Mouse (Mus musculus) lung, postnatal 0 days (tissue): ENCODE results near the gene Ak6. TPM values are rescaled to one million over a fixed set of nuclear protein-coding genes. Genes with fewer than 3 reads are reported as not detected.

Experiments used
- ATAC-seq: fragments of 200-750 bp; cut with Nextera tagmentation; 2 replicates; pipeline ENCODE4 v1.8.0; 2017; ENCODE audit warnings: moderate library complexity
- DNase-seq: peaks from one replicate; pipeline ENCODE4 v3.0.0-alpha.2; 2016; ENCODE audit warnings: low spot score
- H3K27ac ChIP-seq: fragments of 300-500 bp; sonication (generic); 2 replicates; pipeline ENCODE4 v1.5.1; 2014; ENCODE audit warnings: antibody characterized with exemption, mild to moderate bottlenecking, low read length, mixed read lengths
- H3K27me3 ChIP-seq: fragments of 300-500 bp; sonication (generic); replicated peaks from 2 replicates; pipeline ENCODE4 v1.6.1; 2014; ENCODE audit warnings: low read length, mixed read lengths; ENCODE audit not compliant: insufficient read depth
- H3K36me3 ChIP-seq: fragments of 300-500 bp; sonication (generic); 2 replicates; pipeline ENCODE4 v1.6.1; 2014; ENCODE audit warnings: low read length, mixed read lengths; ENCODE audit not compliant: insufficient read depth
- H3K4me1 ChIP-seq: fragments of 300-500 bp; sonication (generic); 2 replicates; pipeline ENCODE4 v1.6.1; 2014; ENCODE audit warnings: antibody characterized with exemption, low read depth, low read length, mixed read lengths; ENCODE audit not compliant: insufficient read depth
- H3K4me2 ChIP-seq: fragments of 300-500 bp; sonication (generic); replicated peaks from 2 replicates; pipeline ENCODE4 v1.6.1; 2014; ENCODE audit warnings: low read depth, mild to moderate bottlenecking, low read length, moderate library complexity, mixed read lengths
- H3K4me3 ChIP-seq: fragments of 300-500 bp; sonication (generic); 2 replicates; pipeline ENCODE4 v1.5.1; 2014; ENCODE audit warnings: low read depth, low read length
- H3K9ac ChIP-seq: fragments of 300-500 bp; sonication (generic); replicated peaks from 2 replicates; pipeline ENCODE4 v1.6.1; 2014; ENCODE audit warnings: low read depth, mild to moderate bottlenecking
- H3K9me3 ChIP-seq: fragments of 300-500 bp; sonication (generic); 2 replicates; pipeline ENCODE4 v1.6.1; 2016; ENCODE audit warnings: low read length, mixed read lengths
- CTCF ChIP-seq: IDR thresholded peaks from 2 replicates; pipeline ENCODE4 v1.5.1; 2016; ENCODE audit warnings: antibody characterized with exemption, mild to moderate bottlenecking
- EP300 ChIP-seq: IDR thresholded peaks from 2 replicates; pipeline ENCODE4 v1.6.1; 2016; ENCODE audit warnings: antibody characterized with exemption, mild to moderate bottlenecking, control low read depth
- WGBS: fragments of 180-500 bp; shearing (Covaris S2); extraction: QIAGEN DNeasy Blood & Tissue Kit; methylation state at CpG from one replicate; pipeline ENCODE4 v1.1.7; 2014; 5-methylcytosine and 5-hydroxymethylcytosine counted together
- polyA plus RNA-seq: library from polyadenylated mRNA; unstranded; fragments of >200 nt; fragmentation: Nextera tagmentation; extraction: Ambion mirVana; gene quantifications from 2 replicates; pipeline ENCODE4 v1.2.1, GENCODE M21; 2015

Gene Ak6
- polyA plus RNA-seq, 1 experiment from 2014 or later: 136 TPM

GRCm38 (mm10) chr13:100607756-100608155 lies 43.0 kb upstream of the Ak6 start:
- H3K36me3 ChIP-seq: no peaks in the 10 kb centered on the region
- no peak overlapping the region for H3K9ac ChIP-seq
- no peak for ATAC-seq

GRCm38 (mm10) chr13:100611266-100611665 lies 39.5 kb upstream of the Ak6 start:
- 90% methylated on average over 13 of the region's 13 CpGs for WGBS

More at GRCm38 (mm10) chr13:100607756-100608155, 43.0 kb upstream of the Ak6 start:
- Histone ChIP-seq H3K27ac (no peak overlapping the region), H3K4me3 (no peak overlapping the region), H3K27me3 (no peaks in the 10 kb centered on the region), H3K4me2 (no peak overlapping the region), H3K9me3 (no peaks in the 10 kb centered on the region), H3K4me1 (no peaks in the 10 kb centered on the region)
- TF ChIP-seq CTCF (peak; percentile 43), EP300 (no peak)
- WGBS: 87% methylated on average over 8 of the region's 8 CpGs
- DNase-seq: no peak

GRCm38 (mm10) chr13:100612251-100612650 lies 38.5 kb upstream of the Ak6 start:
- H3K4me3 ChIP-seq: no peak overlapping the region
- no peaks in the 10 kb centered on the region for H3K9me3 ChIP-seq
- no peaks in the 10 kb centered on the region for H3K4me1 ChIP-seq
- no peak overlapping the region for H3K9ac ChIP-seq
- H3K27me3 ChIP-seq: no peaks in the 10 kb centered on the region
- no peak overlapping the region for H3K27ac ChIP-seq
- DNase-seq: no peak
- no peak overlapping the region for H3K4me2 ChIP-seq
- H3K36me3 ChIP-seq: no peaks in the 10 kb centered on the region
- WGBS: 93% methylated on average over 10 of the region's 10 CpGs
- TF ChIP-seq CTCF: no peak
- no peak for TF ChIP-seq EP300
- no peak for ATAC-seq

More at GRCm38 (mm10) chr13:100611266-100611665, 39.5 kb upstream of the Ak6 start:
- Histone ChIP-seq H3K4me1 (no peaks in the 10 kb centered on the region), H3K9me3 (no peaks in the 10 kb centered on the region), H3K27me3 (no peaks in the 10 kb centered on the region), H3K4me2 (no peak overlapping the region), H3K27ac (no peak overlapping the region), H3K9ac (no peak overlapping the region), H3K36me3 (no peaks in the 10 kb centered on the region), H3K4me3 (no peak overlapping the region)
- ATAC-seq (no peak), DNase-seq (no peak)
- TF ChIP-seq EP300: no peak
- TF ChIP-seq CTCF: no peak

GRCm38 (mm10) chr13:100612903-100613302 lies 37.9 kb upstream of the Ak6 start:
- peak; percentile 32 for TF ChIP-seq CTCF
- TF ChIP-seq EP300: no peak
- ATAC-seq: no peak
- 61% methylated on average over 2 of the region's 2 CpGs for WGBS
- no peaks in the 10 kb centered on the region for H3K27me3 ChIP-seq
- H3K4me3 ChIP-seq: no peak overlapping the region
- H3K4me2 ChIP-seq: no peak overlapping the region
- H3K27ac ChIP-seq: no peak overlapping the region
- no peaks in the 10 kb centered on the region for H3K36me3 ChIP-seq
- DNase-seq: no peak
- H3K9me3 ChIP-seq: no peaks in the 10 kb centered on the region
- H3K4me1 ChIP-seq: no peaks in the 10 kb centered on the region
- no peak overlapping the region for H3K9ac ChIP-seq

- Histone ChIP-seq H3K4me2 (peak within 1 kb of the TSS; percentile 78), H3K36me3 (peaks cover 5% of the 10 kb centered on the region; the same call in 1 of the 2 replicates), H3K4me1 (no peaks in the 10 kb centered on the region), H3K27me3 (no peaks in the 10 kb centered on the region), H3K4me3 (peak within 1 kb of the TSS; percentile 66), H3K27ac (peak within 1 kb of the TSS; percentile 84), H3K9ac (peak within 1 kb of the TSS; percentile 44), H3K9me3 (no peaks in the 10 kb centered on the region)
- DNase-seq (peak; percentile 82), ATAC-seq (peak; percentile 96)
- peak; percentile 15; the same call in 1 of the 2 replicates for TF ChIP-seq CTCF
- no peak for TF ChIP-seq EP300
- 7% methylated on average over 46 of the region's 77 CpGs for WGBS
Observed at GRCm38 (mm10) chr13:100616181-100617087, 34.3 kb upstream of the Ak6 start, which contains the start of gene Marveld2. Gene Marveld2 (minus strand): TSS chr13:100616971.

GRCm38 (mm10) chr13:100617583-100617982 lies 33.2 kb upstream of the Ak6 start:
- ATAC-seq (no peak), DNase-seq (no peak)
- H3K27ac ChIP-seq: 0 out of 2 replicates have a peak overlapping the region, but pooled peaks have one; percentile 16
- H3K4me1 ChIP-seq: no peaks in the 10 kb centered on the region
- no peaks in the 10 kb centered on the region for H3K9me3 ChIP-seq
- H3K4me2 ChIP-seq: no peak overlapping the region
- H3K4me3 ChIP-seq: no peak overlapping the region
- H3K9ac ChIP-seq: no peak overlapping the region
- 83% methylated on average over 13 of the region's 13 CpGs for WGBS
- no peak for TF ChIP-seq EP300
- H3K27me3 ChIP-seq: no peaks in the 10 kb centered on the region
- peaks cover 5% of the 10 kb centered on the region; the same call in 1 of the 2 replicates for H3K36me3 ChIP-seq
